In genomic region chr19:5609547-5610404, GRCm38 (mm10) we compare ENCODE assay signal across 8 mouse cellular contexts. TPM values are rescaled to one million over a fixed set of nuclear protein-coding genes. Genes with fewer than 3 reads are reported as not detected.
DNase-seq lines count a peak whose midpoint lies in the region; ATAC-seq and TF ChIP-seq lines count a peak whose summit lies in the region.

Gene Kat5 (minus strand): TSS chr19:5610237.

- H3K4me2 ChIP-seq in hindbrain, postnatal 0 days (ENCODE audit: low read depth, low read length): peak within 1 kb of the TSS; percentile 78

- H3K27ac ChIP-seq in gastrocnemius, adult 2 months: peak within 1 kb of the TSS; percentile 100
- H3K27ac ChIP-seq in hindbrain, postnatal 0 days: peak within 1 kb of the TSS; percentile 100
- peak within 1 kb of the TSS; percentile 99 for H3K27ac ChIP-seq in left cerebral cortex, adult 2 months

- no peaks in the 10 kb centered on the region for H3K9me3 ChIP-seq in hindbrain, postnatal 0 days (ENCODE audit: low read length)

- H3K4me1 ChIP-seq in hindbrain, postnatal 0 days (ENCODE audit: insufficient read depth, low read length): 0 out of 2 replicates have a peak, but pooled peaks cover 7% of the 10 kb centered on the region

- no peaks in the 10 kb centered on the region for H3K27me3 ChIP-seq in hindbrain, postnatal 0 days (ENCODE audit: insufficient read depth, low read length)

- H3K4me3 ChIP-seq in gastrocnemius, adult 2 months: peak within 1 kb of the TSS; percentile 93
- peak within 1 kb of the TSS; percentile 75 for H3K4me3 ChIP-seq in hindbrain, postnatal 0 days (ENCODE audit: low read length)
- peak within 1 kb of the TSS; percentile 65 for H3K4me3 ChIP-seq in left cerebral cortex, adult 2 months

- H3K9ac ChIP-seq in hindbrain, postnatal 0 days (replicated peaks; ENCODE audit: low read length): peak within 1 kb of the TSS; percentile 88

- H3K36me3 ChIP-seq in hindbrain, postnatal 0 days (ENCODE audit: insufficient read depth, low read length): peaks cover 32% of the 10 kb centered on the region

- DNase-seq in WW6 (ENCODE audit: low read depth, low spot score): peak; percentile 81
- DNase-seq in cerebellum, postnatal 4 days (ENCODE audit: low spot score in 2 of 2): peak; percentile 76 to 91
- DNase-seq in gastrocnemius, adult 2 months: peak; percentile 94
- peak; percentile 94 for DNase-seq in hindbrain, postnatal 0 days (ENCODE audit: low spot score)
- peak; percentile 88 to 92 for DNase-seq in left cerebral cortex, adult 2 months (ENCODE audit: extremely low spot score in 1 of 2, low spot score in 2 of 2)
- peak; percentile 92 to 96 for DNase-seq in right cerebral cortex, adult 2 months (ENCODE audit: low spot score in 2 of 2)
- peak; percentile 90 for DNase-seq in urinary bladder, postnatal 14 days (ENCODE audit: low spot score)

- WGBS in hindbrain, postnatal 0 days: 1% methylated on average over 55 of the region's 55 CpGs

- intact Hi-C loops in gastrocnemius, adult 2 months (cut with DNase I): loop anchor here (2.0 kb wide), 1 partner anchor 79 kb away; the partner anchor contains the start of genes Map3k11 and Pcnx3
- intact Hi-C loops in left cerebral cortex, adult 2 months (cut with DNase I): loop anchor here (1.0 kb wide), 1 partner anchor 28 kb away; the partner anchor contains the start of gene Rela

- peak; percentile 12; the same call in 1 of the 2 replicates for TF ChIP-seq CTCF in gastrocnemius, adult 2 months (IDR thresholded peaks at IDR 0.05)
- TF ChIP-seq CTCF in hindbrain, postnatal 0 days (IDR thresholded peaks at IDR 0.05; ENCODE audit: low read depth): peak; percentile 46
- peak; percentile 8; the same call in 1 of the 2 replicates for TF ChIP-seq CTCF in left cerebral cortex, adult 2 months (IDR thresholded peaks at IDR 0.05)

- peak; percentile 96 for ATAC-seq in hindbrain, postnatal 0 days
- ATAC-seq in megakaryocyte, adult 5-6 weeks (ENCODE audit: poor library complexity, severe bottlenecking): peak; percentile 91

RNA-seq across cellular contexts. Expression of gene Kat5, which starts in this region (rescaled TPM):
- total RNA-seq in gastrocnemius, adult 2 months (2021): 10 to 100 TPM; 20.9 to 23.7 TPM
- 95.2 and 163 TPM in 2 replicates for total RNA-seq in hindbrain, postnatal 0 days (2014; rRNA removed)
- polyA plus RNA-seq in hindbrain, postnatal 0 days (2015; fragmentation: Nextera tagmentation; extraction: Ambion mirVana): 72.0 and 74.0 TPM in 2 replicates
- total RNA-seq in left cerebral cortex, adult 2 months (2021): 10 to 100 TPM; 94.3 to 99.2 TPM
- 34.2 and 47.8 TPM in 2 replicates for total RNA-seq in megakaryocyte, adult 5-6 weeks (2015)
- 69.4 and 73.9 TPM in 2 replicates for total RNA-seq in megakaryocyte, adult 5-6 weeks (2017)

Comparison
In these comparisons a context has a peak if more than half of its experiments do, and no peak if none do; other contexts are left out.
1. Peak in every context shown above with its lines: DNase-seq, ATAC-seq, H3K4me3 ChIP-seq and H3K27ac ChIP-seq.